Mouse (Mus musculus): ENCODE data around the gene Cbln4. TPM values are rescaled to one million over a fixed set of nuclear protein-coding genes. Genes with fewer than 3 reads are reported as not detected.

Gene Cbln4
- polyA plus RNA-seq, 1 experiment from 2014 or later: 0.06 TPM

- Histone ChIP-seq H3K4me1 (no peaks in the 10 kb centered on the region), H3K36me3 (no peaks in the 10 kb centered on the region), H3K27me3 (no peaks in the 10 kb centered on the region), H3K4me2 (no peak overlapping the region), H3K4me3 (no peak overlapping the region), H3K9ac (no peak overlapping the region), H3K9me3 (no peaks in the 10 kb centered on the region), H3K27ac (no peak overlapping the region)
- 65% methylated on average over 12 of the region's 12 CpGs for WGBS
- ATAC-seq (ENCODE audit: borderline replicate concordance, extremely low read depth, low FRiP score, low TSS enrichment): no peak
Measured at GRCm38 (mm10) chr2:172025459-172026130, 17.7 kb downstream of the Cbln4 start.

DNA sequence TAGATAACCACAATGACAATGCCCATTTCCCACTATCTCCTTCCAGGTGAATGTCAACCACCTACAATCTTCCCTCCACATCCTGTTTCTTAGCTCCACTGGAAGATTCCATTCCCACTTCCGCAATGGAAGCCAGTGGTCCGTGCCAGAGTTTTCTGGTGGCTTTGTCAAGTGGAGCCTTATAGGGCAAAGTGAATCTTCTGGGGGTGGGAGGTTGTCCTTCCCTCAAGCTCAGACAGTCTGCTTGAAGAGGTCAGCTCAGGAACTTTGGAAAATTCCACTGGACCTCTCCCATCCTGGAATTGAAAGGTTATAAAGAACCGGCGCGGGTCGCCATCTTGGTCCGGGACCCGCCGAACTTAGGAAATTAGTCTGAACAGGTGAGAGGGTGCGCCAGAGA lies 36.5 kb downstream of the Cbln4 start:
- Histone ChIP-seq H3K27me3 (no peaks in the 10 kb centered on the region), H3K4me1 (peaks cover 19% of the 10 kb centered on the region), H3K4me2 (no peak overlapping the region), H3K4me3 (no peak overlapping the region), H3K36me3 (no peaks in the 10 kb centered on the region), H3K9me3 (no peaks in the 10 kb centered on the region), H3K9ac (no peak overlapping the region), H3K27ac (no peak overlapping the region)
- WGBS: 91% methylated on average over 10 of the region's 10 CpGs
- no peak for ATAC-seq (ENCODE audit: borderline replicate concordance, extremely low read depth, low FRiP score, low TSS enrichment)

GRCm38 (mm10) chr2:172005970-172006369 lies 37.3 kb downstream of the Cbln4 start:
- Histone ChIP-seq H3K36me3 (no peaks in the 10 kb centered on the region), H3K27me3 (no peaks in the 10 kb centered on the region), H3K4me2 (peak overlapping the region; percentile 3; the same call in 1 of the 2 replicates), H3K4me3 (no peak overlapping the region), H3K27ac (0 out of 2 replicates have a peak overlapping the region, but pooled peaks have one; percentile 35), H3K4me1 (peaks cover 19% of the 10 kb centered on the region), H3K9me3 (no peaks in the 10 kb centered on the region), H3K9ac (no peak overlapping the region)
- ATAC-seq (ENCODE audit: borderline replicate concordance, extremely low read depth, low FRiP score, low TSS enrichment): peak; percentile 86; the same call in 1 of the 2 replicates
- WGBS: 0% methylated on average over 7 of the region's 7 CpGs

GRCm38 (mm10) chr2:172004029-172004984 lies 39.0 kb downstream of the Cbln4 start:
- Histone ChIP-seq H3K4me2 (no peak overlapping the region), H3K9ac (no peak overlapping the region), H3K4me1 (peaks cover 21% of the 10 kb centered on the region), H3K9me3 (no peaks in the 10 kb centered on the region), H3K27me3 (no peaks in the 10 kb centered on the region), H3K36me3 (no peaks in the 10 kb centered on the region), H3K4me3 (no peak overlapping the region), H3K27ac (no peak overlapping the region)
- no peak for ATAC-seq (ENCODE audit: borderline replicate concordance, extremely low read depth, low FRiP score, low TSS enrichment)
- 46% methylated on average over 21 of the region's 21 CpGs for WGBS

GRCm38 (mm10) chr2:171996979-171997686 lies 46.1 kb downstream of the Cbln4 start:
- Histone ChIP-seq H3K4me3 (no peak overlapping the region), H3K4me1 (peaks cover 24% of the 10 kb centered on the region), H3K9ac (no peak overlapping the region), H3K9me3 (no peaks in the 10 kb centered on the region), H3K36me3 (no peaks in the 10 kb centered on the region), H3K27me3 (no peaks in the 10 kb centered on the region), H3K4me2 (no peak overlapping the region), H3K27ac (no peak overlapping the region)
- WGBS: 38% methylated on average over 6 of the region's 6 CpGs
- ATAC-seq (ENCODE audit: borderline replicate concordance, extremely low read depth, low FRiP score, low TSS enrichment): peak; percentile 91; the same call in 1 of the 2 replicates

GRCm38 (mm10) chr2:171994861-171995260 lies 48.4 kb downstream of the Cbln4 start:
- Histone ChIP-seq H3K9ac (no peak overlapping the region), H3K4me3 (no peak overlapping the region), H3K4me1 (peaks cover 24% of the 10 kb centered on the region), H3K36me3 (no peaks in the 10 kb centered on the region), H3K4me2 (no peak overlapping the region), H3K27me3 (no peaks in the 10 kb centered on the region), H3K9me3 (no peaks in the 10 kb centered on the region), H3K27ac (no peak overlapping the region)
- ATAC-seq (ENCODE audit: borderline replicate concordance, extremely low read depth, low FRiP score, low TSS enrichment): no peak
- WGBS: 70% methylated on average over 6 of the region's 6 CpGs

DNA sequence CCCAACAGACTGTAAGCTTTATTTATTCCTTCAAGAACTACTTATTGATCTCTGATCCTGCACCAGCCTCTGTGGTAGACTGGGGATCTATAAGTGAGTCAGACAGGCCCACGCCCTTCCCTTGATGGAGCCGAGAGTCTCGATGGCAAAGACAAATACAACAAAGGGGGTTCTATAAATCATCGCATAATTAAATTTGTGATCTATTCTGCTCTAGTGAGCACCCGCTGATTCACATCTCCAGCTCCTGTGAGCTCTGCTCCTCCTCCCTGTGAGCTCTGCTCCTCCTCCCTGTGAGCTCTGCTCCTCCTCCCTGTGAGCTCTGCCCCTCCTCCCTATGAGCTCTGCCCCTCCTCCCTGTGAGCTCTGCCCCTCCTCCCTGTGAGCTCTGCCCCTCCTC lies 49.0 kb downstream of the Cbln4 start:
- H3K9me3 ChIP-seq: no peaks in the 10 kb centered on the region
- H3K27ac ChIP-seq: no peak overlapping the region
- H3K27me3 ChIP-seq: no peaks in the 10 kb centered on the region
- WGBS: 87% methylated on average over 5 of the region's 5 CpGs
- H3K4me1 ChIP-seq: peaks cover 21% of the 10 kb centered on the region
- H3K4me2 ChIP-seq: no peak overlapping the region
- no peaks in the 10 kb centered on the region for H3K36me3 ChIP-seq
- no peak for ATAC-seq (ENCODE audit: borderline replicate concordance, extremely low read depth, low FRiP score, low TSS enrichment)
- no peak overlapping the region for H3K9ac ChIP-seq
- H3K4me3 ChIP-seq: no peak overlapping the region

- Histone ChIP-seq H3K27ac (no peak overlapping the region), H3K36me3 (no peaks in the 10 kb centered on the region), H3K4me2 (no peak overlapping the region), H3K27me3 (no peaks in the 10 kb centered on the region), H3K4me3 (no peak overlapping the region), H3K9ac (no peak overlapping the region), H3K4me1 (no peaks in the 10 kb centered on the region), H3K9me3 (no peaks in the 10 kb centered on the region)
- WGBS: 37% methylated on average over 6 of the region's 6 CpGs
- ATAC-seq (ENCODE audit: borderline replicate concordance, extremely low read depth, low FRiP score, low TSS enrichment): no peak
Measured at GRCm38 (mm10) chr2:171986686-171987085, 56.6 kb downstream of the Cbln4 start.

Other genes with a start within 250 kb of the Cbln4 start
- not detected in 2 replicates for gene Mc3r, start 205.0 kb upstream of the Cbln4 start, polyA plus RNA-seq (2015; fragmentation: Nextera tagmentation; extraction: Ambion mirVana)